Mouse (Mus musculus) kidney, adult 2 months (tissue): Measurements from ENCODE around the gene Ropn1l. TPM values are rescaled to one million over a fixed set of nuclear protein-coding genes. Genes with fewer than 3 reads are reported as not detected.

ENCODE experiments used
- DNase-seq: peaks from one replicate; pipeline ENCODE4 v3.0.0; 2021
- H3K27ac ChIP-seq: fragments of 200-500 bp; 2 replicates; pipeline ENCODE4 v1.5.1; 2012; ENCODE audit warnings: low read depth, low read length, control low read depth, inconsistent platforms; ENCODE audit not compliant: insufficient read depth
- H3K27me3 ChIP-seq: fragments of 200-500 bp; replicated peaks from 2 replicates; pipeline ENCODE4 v1.6.1; 2012; ENCODE audit warnings: mild to moderate bottlenecking, moderate library complexity, low read length, inconsistent platforms; ENCODE audit not compliant: control insufficient read depth, insufficient read depth
- H3K36me3 ChIP-seq: fragments of 200-500 bp; 2 replicates; pipeline ENCODE4 v1.6.1; 2012; ENCODE audit warnings: mild to moderate bottlenecking, moderate library complexity, low read length, inconsistent platforms; ENCODE audit not compliant: control insufficient read depth, insufficient read depth
- H3K4me1 ChIP-seq: fragments of 200-500 bp; 2 replicates; pipeline ENCODE4 v1.6.1; 2011; ENCODE audit warnings: low read length; ENCODE audit not compliant: control insufficient read depth, insufficient read depth
- H3K4me3 ChIP-seq: fragments of 200-500 bp; 2 replicates; pipeline ENCODE4 v1.5.1; 2011; ENCODE audit warnings: mild to moderate bottlenecking, low read depth, low read length, control low read depth; ENCODE audit not compliant: insufficient read depth
- CTCF ChIP-seq: fragments of 200-500 bp; conservative IDR thresholded peaks from 2 replicates; pipeline ENCODE4 v1.5.1; 2011; ENCODE audit warnings: low read depth, mild to moderate bottlenecking, control low read depth, low read length, moderate library complexity, mixed read lengths; ENCODE audit not compliant: insufficient read depth, insufficient read length
- POLR2A ChIP-seq: fragments of 200-500 bp; IDR thresholded peaks from one replicate; pipeline ENCODE4 v1.6.1; 2011; ENCODE audit warnings: low read depth, low read length, control low read depth
- WGBS: fragments of 180-500 bp; shearing (Covaris S2); methylation state at CpG from one replicate; pipeline ENCODE4 v1.1.7; 2018; 5-methylcytosine and 5-hydroxymethylcytosine counted together
- polyA plus RNA-seq: library from polyadenylated mRNA; depleted of rRNA; stranded (reverse); fragments of >200 nt; gene quantifications from 2 replicates; pipeline ENCODE4 v1.2.3, GENCODE M21; 2012; rRNA removed

Ropn1l gene
- polyA plus RNA-seq, 1 experiment: 5.6 TPM

GRCm38 (mm10) chr15:31395986-31396385 is 57.6 kb downstream of the Ropn1l start:
- peaks cover 11% of the 10 kb centered on the region; the same call in 1 of the 2 replicates for H3K4me1 ChIP-seq
- no peaks in the 10 kb centered on the region for H3K36me3 ChIP-seq
- H3K27ac ChIP-seq: peak overlapping the region; percentile 61; the same call in 1 of the 2 replicates
- WGBS: 65% methylated on average over 4 of the region's 4 CpGs
- no peaks in the 10 kb centered on the region for H3K27me3 ChIP-seq
- no peak for TF ChIP-seq CTCF
- no peak for TF ChIP-seq POLR2A
- no peak overlapping the region for H3K4me3 ChIP-seq
- DNase-seq: peak; percentile 84

- no peak for TF ChIP-seq POLR2A
- TF ChIP-seq CTCF: no peak
- no peaks in the 10 kb centered on the region for H3K27me3 ChIP-seq
- DNase-seq: no peak
- H3K27ac ChIP-seq: no peak overlapping the region
- H3K4me3 ChIP-seq: no peak overlapping the region
- peaks cover 11% of the 10 kb centered on the region; the same call in 1 of the 2 replicates for H3K4me1 ChIP-seq
- no peaks in the 10 kb centered on the region for H3K36me3 ChIP-seq
- 90% methylated on average over 6 of the region's 6 CpGs for WGBS
Measured at GRCm38 (mm10) chr15:31393402-31393801, 60.1 kb downstream of the Ropn1l start.

GRCm38 (mm10) chr15:31392705-31393104 is 60.8 kb downstream of the Ropn1l start:
- H3K4me3 ChIP-seq: no peak overlapping the region
- WGBS: 70% methylated on average over 7 of the region's 7 CpGs
- H3K36me3 ChIP-seq: no peaks in the 10 kb centered on the region
- no peak overlapping the region for H3K27ac ChIP-seq
- DNase-seq: no peak
- peaks cover 11% of the 10 kb centered on the region; the same call in 1 of the 2 replicates for H3K4me1 ChIP-seq
- TF ChIP-seq CTCF (no peak), POLR2A (no peak)
- H3K27me3 ChIP-seq: no peaks in the 10 kb centered on the region

- WGBS: 98% methylated on average over 4 of the region's 4 CpGs
- Histone ChIP-seq H3K36me3 (no peaks in the 10 kb centered on the region), H3K27me3 (no peaks in the 10 kb centered on the region), H3K4me1 (peaks cover 11% of the 10 kb centered on the region; the same call in 1 of the 2 replicates), H3K27ac (no peak overlapping the region), H3K4me3 (no peak overlapping the region)
- TF ChIP-seq POLR2A (no peak), CTCF (no peak)
- DNase-seq: no peak
Measured at GRCm38 (mm10) chr15:31392135-31392534, 61.4 kb downstream of the Ropn1l start.

Other genes with a start within 250 kb of the Ropn1l start
- gene Dap, start 229.4 kb downstream of the Ropn1l start, polyA plus RNA-seq: 72.8 and 96.9 TPM in 2 replicates
- gene Ankrd33b, start 86.0 kb downstream of the Ropn1l start, polyA plus RNA-seq: 21.8 and 26.9 TPM in 2 replicates
- 36.1 and 46.6 TPM in 2 replicates for gene March6, start 77.3 kb upstream of the Ropn1l start, polyA plus RNA-seq
- 343 and 361 TPM in 2 replicates for gene Cmbl, start 111.7 kb upstream of the Ropn1l start, polyA plus RNA-seq
- 87.3 and 102 TPM in 2 replicates for gene Cct5, start 148.1 kb upstream of the Ropn1l start, polyA plus RNA-seq
- gene Fam173b, start 148.1 kb upstream of the Ropn1l start, polyA plus RNA-seq: 10.8 and 13.6 TPM in 2 replicates